Mouse (Mus musculus) adrenal gland, postnatal 14 days (tissue): ENCODE results near the gene Trim12a. TPM values are rescaled to one million over a fixed set of nuclear protein-coding genes. Genes with fewer than 3 reads are reported as not detected.
"Not testable (repeated sequence)": the region's sequence is repeated elsewhere in the genome, so short reads cannot be mapped to it uniquely, and the experiment has no call there.

Experiments
- DNase-seq: peaks from one replicate; pipeline ENCODE4 v3.0.0; 2021; ENCODE audit warnings: mixed read lengths
- long read RNA-seq, 2 experiments: library from polyadenylated mRNA; stranded (forward); transcript quantifications; one replicate each; pipeline ENCODE4 v2.0.0; 2021
- total RNA-seq: library from RNA; stranded (reverse); gene quantifications from 2 replicates; pipeline ENCODE4 v1.2.3, GENCODE M21; 2021

Trim12a gene
- total RNA-seq: 8.1 and 17.0 TPM in 2 replicates
- long read RNA-seq, experiment 1, partial matches to known transcripts: 0 of 4 reads
- long read RNA-seq, experiment 1, other reads (novel, unspliced or antisense): 1 of 4 reads
- long read RNA-seq, experiment 2, partial matches to known transcripts: 0 of 3 reads
- long read RNA-seq, experiment 2, other reads (novel, unspliced or antisense): 0 of 3 reads

DNA sequence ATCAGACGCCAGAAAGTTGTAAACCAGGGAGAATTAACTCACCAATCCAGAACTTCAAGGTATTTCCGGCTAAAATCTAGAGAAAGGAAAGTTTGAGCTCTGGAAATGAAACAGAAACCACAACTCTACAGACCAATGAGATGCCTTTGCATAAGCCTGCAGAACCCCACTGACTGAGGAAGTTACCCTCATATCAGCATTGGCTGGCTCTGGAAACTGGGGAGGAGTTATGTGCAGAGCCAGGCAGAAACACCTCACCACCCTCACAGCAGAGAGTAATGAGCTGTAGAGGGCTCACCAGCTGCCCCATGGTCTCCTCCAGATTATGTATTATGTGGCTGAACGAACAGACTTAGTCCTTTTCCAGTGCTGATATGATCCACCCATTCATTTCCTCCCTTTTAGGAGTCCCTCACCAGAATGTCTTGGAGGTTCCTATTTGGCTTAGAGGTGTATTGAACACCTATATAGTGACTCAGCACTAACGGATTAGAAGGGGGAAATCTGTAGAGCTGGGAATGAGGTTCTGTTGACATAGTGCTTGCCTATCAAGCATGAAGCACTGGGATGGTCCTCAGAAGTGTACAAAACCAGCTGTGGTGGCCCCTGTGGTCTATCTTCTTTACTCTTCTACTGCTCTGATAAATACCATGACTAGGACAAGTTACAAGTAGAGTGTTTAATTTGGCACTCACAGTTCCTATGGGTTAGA, at the start of gene Trim12a:
Gene Trim12a (minus strand): TSS at position 98 of the 712 bp plus-strand sequence.
- DNase-seq: not testable (repeated sequence)

DNA sequence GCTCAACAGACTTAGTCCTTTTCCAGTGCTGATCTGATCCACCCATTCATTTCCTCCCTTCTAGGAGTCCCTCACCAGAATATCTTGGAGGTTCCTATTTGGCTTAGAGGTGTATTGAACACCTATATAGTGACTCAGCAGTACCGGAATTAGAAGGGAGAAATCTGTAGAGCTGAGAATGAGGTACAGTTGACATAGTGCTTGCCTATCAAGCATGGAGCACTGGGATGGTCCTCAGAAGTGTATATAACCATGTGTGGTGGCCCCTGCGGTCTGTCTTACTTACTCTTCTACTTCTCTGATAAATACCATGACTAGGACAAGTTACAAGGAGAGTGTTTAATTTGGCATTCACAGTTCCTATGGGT, 38.3 kb upstream of the Trim12a start:
- DNase-seq: no peak

DNA sequence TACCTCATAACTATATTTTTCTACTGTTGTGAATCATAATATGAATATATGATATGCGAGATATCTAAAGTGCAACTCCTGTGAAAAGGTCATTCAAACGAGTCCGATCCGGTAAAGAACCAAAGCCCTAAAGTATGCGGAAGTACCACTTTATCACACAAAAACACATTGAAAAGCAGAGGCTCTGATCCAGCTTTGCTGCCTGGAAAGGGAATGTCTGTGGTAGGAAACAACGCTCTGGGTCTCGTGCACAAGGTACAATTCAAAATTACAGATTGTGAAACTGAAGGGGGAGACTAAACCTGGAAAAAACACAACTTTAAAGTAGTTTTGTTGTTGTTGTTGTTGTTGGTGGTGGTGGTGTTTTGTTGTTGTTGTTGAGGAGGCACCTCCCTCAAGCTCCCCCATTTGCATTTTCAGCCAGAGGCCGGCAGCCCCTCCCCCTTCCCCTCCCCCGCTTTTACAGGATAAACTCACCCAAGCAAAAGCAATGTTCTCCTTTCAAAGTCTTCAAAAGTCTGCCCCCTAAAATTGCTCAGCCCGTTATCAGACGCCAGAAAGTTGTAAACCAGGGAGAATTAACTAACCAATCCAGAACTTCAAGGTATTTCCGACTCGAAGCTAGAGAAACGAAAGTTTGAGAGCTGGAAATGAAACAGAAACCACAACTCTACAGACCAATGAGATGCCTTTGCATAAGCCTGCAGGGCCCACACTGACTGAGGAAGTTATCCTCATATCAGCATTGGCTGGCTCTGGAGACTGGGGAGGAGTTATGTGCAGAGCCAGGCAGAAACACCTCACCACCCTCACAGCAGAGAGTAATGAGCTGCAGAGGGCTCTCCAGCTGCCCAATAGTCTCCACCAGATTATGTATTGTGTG, 37.7 kb upstream of the Trim12a start, which contains the start of gene Trim12c:
Gene Trim12c (minus strand): TSS at position 646 of the 883 bp plus-strand sequence.
- peak; percentile 85 for DNase-seq

DNA sequence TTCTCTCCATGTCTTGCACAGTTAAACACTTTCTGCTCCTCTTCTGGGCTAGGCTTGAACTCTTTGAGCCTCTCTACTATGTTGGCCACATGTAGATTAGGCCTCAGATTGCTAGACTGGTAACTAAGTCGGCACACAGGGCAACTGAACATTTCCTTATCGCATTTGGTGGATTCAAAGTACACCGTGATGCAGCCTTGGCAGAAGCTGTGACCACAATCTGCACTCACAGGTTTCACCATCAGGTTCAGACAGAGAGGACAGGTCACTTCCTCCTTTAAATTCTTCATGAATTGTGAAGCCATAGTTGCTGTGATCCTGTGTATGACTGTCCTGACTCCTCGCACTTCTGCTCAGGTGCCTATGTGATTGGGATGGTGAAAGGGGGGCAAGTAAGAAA, 32.8 kb upstream of the Trim12a start:
- not testable (repeated sequence) for DNase-seq

- DNase-seq: not testable (repeated sequence)
These were observed 25.5 kb upstream of the Trim12a start for GRCm38 (mm10) chr7:104340744-104341143.

DNA sequence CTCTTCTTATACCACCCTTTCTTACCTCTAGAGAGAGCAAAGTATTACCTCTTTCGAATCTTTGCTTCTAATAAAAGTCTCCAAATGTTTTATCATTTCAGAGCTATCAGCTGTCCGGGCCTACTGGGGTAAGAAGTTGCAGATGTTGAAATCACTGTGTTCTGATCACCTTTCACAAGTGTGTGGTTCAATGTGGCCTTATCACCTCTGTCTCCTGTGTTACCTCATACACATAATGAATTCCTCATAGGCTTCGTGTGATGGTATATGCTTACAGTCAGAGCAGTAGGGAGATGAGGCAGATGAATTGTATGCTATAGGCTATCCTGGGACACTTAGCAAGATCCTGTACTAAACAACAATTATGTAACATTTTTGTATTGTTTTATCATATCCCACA, 20.3 kb upstream of the Trim12a start:
- not testable (repeated sequence) for DNase-seq

GRCm38 (mm10) chr7:104329171-104329570, 13.9 kb upstream of the Trim12a start, which contains the start of gene Trim34b:
Gene Trim34b, plus strand, starts transcription at chr7:104329471.
- not testable (repeated sequence) for DNase-seq

DNA sequence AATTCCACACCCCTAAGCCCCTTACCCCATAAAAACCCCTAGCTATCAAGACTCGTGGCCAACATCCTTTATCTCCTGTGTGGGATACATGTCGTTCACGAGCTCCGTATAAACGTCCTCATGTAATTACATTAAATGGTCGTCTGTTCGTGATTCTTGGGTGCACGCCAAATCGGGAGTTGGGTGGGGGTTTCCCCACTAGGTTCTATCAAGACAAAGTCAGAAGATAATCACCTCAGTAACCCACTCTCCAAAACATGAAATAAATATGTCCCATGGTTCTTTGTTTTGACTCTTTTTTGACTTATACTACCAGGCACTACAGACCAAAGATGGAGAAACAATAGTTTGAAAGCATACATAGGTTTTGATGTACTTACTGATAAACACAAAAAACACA, 6.8 kb upstream of the Trim12a start:
- DNase-seq: no peak

GRCm38 (mm10) chr7:104314796-104315353, 391 bp downstream of the Trim12a start:
- peak; percentile 26 for DNase-seq

GRCm38 (mm10) chr7:104291638-104292400, 23.4 kb downstream of the Trim12a start:
- no peak for DNase-seq

DNA sequence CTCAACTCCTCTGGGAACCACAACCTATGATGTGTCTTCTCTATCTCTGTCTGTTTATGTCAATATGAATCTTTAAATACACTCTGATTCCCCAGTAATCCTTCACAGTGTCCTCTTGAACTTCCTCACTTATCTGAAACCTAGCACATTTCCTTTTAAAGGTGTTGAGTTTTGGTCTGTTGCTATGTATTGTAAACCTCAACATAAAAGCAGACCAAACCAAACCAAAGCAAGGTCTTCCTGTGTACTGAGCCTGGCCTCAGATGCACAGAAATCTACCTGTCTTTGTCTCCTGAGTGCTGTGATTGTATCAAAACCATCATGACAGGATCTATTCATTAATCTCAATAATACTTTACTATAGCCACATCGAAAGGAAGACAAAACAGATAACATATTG, 24.6 kb downstream of the Trim12a start:
- DNase-seq: no peak

DNA sequence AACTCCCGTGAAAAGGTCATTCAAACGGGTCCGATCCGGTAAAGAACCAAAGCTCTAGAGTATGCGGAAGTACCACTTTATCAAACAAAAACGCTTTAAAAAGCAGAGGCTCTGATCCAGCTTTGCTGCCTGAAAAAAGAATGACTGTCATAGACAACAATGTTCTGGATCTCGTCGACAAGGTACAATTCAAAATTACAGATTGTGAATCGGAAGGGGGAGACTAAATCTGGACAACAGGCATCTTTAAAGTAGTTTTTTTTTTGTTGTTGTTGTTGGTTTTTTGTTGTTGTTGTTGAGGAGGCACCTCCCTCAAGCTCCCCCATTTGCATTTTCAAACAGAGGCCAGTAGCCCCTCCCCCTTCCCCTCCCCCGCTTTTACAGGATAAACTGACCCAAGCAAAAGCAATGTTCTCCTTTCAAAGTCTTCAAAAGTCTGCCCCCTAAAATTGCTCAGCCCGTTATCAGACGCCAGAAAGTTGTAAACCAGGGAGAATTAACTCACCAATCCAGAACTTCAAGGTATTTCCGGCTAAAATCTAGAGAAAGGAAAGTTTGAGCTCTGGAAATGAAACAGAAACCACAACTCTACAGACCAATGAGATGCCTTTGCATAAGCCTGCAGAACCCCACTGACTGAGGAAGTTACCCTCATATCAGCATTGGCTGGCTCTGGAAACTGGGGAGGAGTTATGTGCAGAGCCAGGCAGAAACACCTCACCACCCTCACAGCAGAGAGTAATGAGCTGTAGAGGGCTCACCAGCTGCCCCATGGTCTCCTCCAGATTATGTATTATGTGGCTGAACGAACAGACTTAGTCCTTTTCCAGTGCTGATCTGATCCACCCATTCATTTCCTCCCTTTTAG, 27.5 kb downstream of the Trim12a start, which contains the start of gene Trim5:
Gene Trim5 (minus strand): TSS at position 519 of the 868 bp plus-strand sequence.
- DNase-seq: peak; percentile 29

DNA sequence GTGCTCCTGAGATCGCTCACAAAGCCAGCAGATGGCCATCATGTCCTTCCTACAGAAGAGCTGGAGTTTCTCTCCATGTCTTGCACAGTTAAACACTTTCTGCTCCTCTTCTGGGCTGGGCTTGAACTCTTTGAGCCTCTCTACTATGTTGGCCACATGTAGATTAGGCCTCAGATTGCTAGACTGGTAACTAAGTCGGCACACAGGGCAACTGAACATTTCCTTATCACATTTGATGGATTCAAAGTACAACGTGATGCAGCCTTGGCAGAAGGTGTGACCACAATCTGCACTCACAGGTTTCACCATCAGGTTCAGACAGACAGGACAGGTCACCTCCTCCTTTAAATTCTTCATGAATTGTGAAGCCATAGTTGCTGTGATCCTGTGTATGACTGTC, 35.9 kb downstream of the Trim12a start:
- DNase-seq: not testable (repeated sequence)

DNA sequence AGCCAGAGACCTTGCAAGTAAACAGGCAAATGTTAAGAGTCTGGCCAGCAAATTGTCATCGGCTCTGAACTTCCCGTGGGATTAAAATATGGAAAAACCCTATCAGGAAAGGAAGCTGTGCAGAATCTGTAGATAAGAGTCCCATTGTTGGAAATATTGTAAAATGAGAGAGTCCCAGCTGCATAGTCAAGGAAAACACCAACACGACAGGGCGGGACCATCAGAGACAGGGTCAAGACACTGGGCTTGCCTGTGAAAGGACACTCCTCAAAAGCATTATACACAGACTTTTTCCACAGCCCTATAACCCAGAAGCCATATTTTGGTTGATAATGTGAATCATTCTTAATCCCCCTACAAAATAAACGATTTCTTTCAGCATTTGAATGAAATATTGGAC, 49.9 kb downstream of the Trim12a start:
- not testable (repeated sequence) for DNase-seq

DNA sequence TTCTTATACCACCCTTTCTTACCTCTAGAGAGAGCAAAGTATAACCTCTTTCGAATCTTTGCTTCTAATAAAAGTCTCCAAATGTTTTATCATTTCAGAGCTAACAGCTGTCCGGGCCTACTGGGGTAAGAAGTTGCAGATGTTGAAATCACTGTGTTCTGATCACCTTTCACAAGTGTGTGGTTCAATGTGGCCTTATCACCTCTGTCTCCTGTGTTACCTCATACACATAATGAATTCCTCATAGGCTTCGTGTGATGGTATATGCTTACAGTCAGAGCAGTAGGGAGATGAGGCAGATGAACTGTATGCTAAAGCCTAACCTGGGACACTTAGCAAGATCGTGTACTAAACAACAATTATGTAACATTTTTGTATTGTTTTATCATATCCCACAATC, 54.9 kb downstream of the Trim12a start:
- not testable (repeated sequence) for DNase-seq

Other genes with a start within 250 kb of the Trim12a start
- not detected in 2 replicates for gene Olfr644, start 243.6 kb downstream of the Trim12a start, total RNA-seq
- not detected in 2 replicates for gene Olfr645, start 230.0 kb downstream of the Trim12a start, total RNA-seq
- gene Olfr646, start 210.6 kb downstream of the Trim12a start, total RNA-seq: not detected in 2 replicates
- not detected in 2 replicates for gene Ubqln5, start 185.6 kb downstream of the Trim12a start, total RNA-seq
- gene Olfr643, start 178.1 kb downstream of the Trim12a start, total RNA-seq: not detected in 2 replicates
- gene Ubqln3, start 172.2 kb downstream of the Trim12a start, total RNA-seq: not detected in 2 replicates
- gene Ubqlnl, start 164.9 kb downstream of the Trim12a start, total RNA-seq: not detected in 2 replicates
- gene Olfm5, start 150.6 kb downstream of the Trim12a start, total RNA-seq: not detected in 2 replicates
- gene Olfr648, start 132.1 kb downstream of the Trim12a start, total RNA-seq: not detected in 2 replicates
- gene Olfr649, start 119.5 kb downstream of the Trim12a start, total RNA-seq: not detected in 2 replicates
- 0.30 and 0.74 TPM in 2 replicates for gene Trim6, start 96.7 kb downstream of the Trim12a start, total RNA-seq
- gene Trim34a, start 71.0 kb downstream of the Trim12a start, total RNA-seq: 5.9 and 7.7 TPM in 2 replicates
- gene Trim5, start 27.4 kb downstream of the Trim12a start, total RNA-seq: 3.0 and 6.9 TPM in 2 replicates
- gene Trim34b, start 14.0 kb upstream of the Trim12a start, total RNA-seq: 0.38 and 0.52 TPM in 2 replicates
- 8.4 and 11.6 TPM in 2 replicates for gene Trim12c, start 37.9 kb upstream of the Trim12a start, total RNA-seq
- 0.53 TPM in 1 of 2 replicates, not detected in the other for gene Trim30b, start 54.4 kb upstream of the Trim12a start, total RNA-seq
- gene Trim30c, start 85.4 kb upstream of the Trim12a start, total RNA-seq: 0.23 TPM in 1 of 2 replicates, not detected in the other
- 3.6 and 7.3 TPM in 2 replicates for gene Trim30a, start 149.7 kb upstream of the Trim12a start, total RNA-seq
- 4.1 and 4.3 TPM in 2 replicates for gene Trim30d, start 192.4 kb upstream of the Trim12a start, total RNA-seq
- gene Olfr651, start 234.7 kb upstream of the Trim12a start, total RNA-seq: not detected in 2 replicates
- gene Olfr652, start 245.4 kb upstream of the Trim12a start, total RNA-seq: not detected in 2 replicates